Mouse (Mus musculus) stomach, postnatal 0 days (tissue): Measurements from ENCODE around the gene Ston1.

ENCODE experiments used
- CTCF ChIP-seq: IDR thresholded peaks from 2 replicates; pipeline ENCODE4 v1.5.1; 2016; ENCODE audit warnings: antibody characterized with exemption, low read depth, mild to moderate bottlenecking, moderate library complexity
- EP300 ChIP-seq: optimal IDR thresholded peaks from 2 replicates; pipeline ENCODE3; 2016; ENCODE audit warnings: antibody characterized with exemption

- TF ChIP-seq CTCF (no peak; the same call in 1 of the 2 replicates), EP300 (no peak)
Observed at GRCm38 (mm10) chr17:88598570-88599368, 1.3 kb downstream of the Ston1 start.
